Mouse (Mus musculus): ENCODE measurements around the gene Ncapg2.

The Ncapg2 gene

GRCm38 (mm10) chr12:116483581-116483980 is 78.4 kb downstream of the Ncapg2 start:
- H3K9me3 ChIP-seq (ENCODE audit: low read length): no peaks in the 10 kb centered on the region
- peaks cover 36% of the 10 kb centered on the region for H3K27me3 ChIP-seq (ENCODE audit: insufficient read depth, low read length)
- H3K36me3 ChIP-seq (ENCODE audit: insufficient read depth, low read length): no peaks in the 10 kb centered on the region
- H3K4me3 ChIP-seq (replicated peaks; ENCODE audit: low read length): no peak overlapping the region
- no peak for TF ChIP-seq NANOG (IDR thresholded peaks at IDR 0.05; ENCODE audit: borderline replicate concordance, low read length)
- TF ChIP-seq CTCF (conservative IDR thresholded peaks at IDR 0.05; ENCODE audit: low read length): no peak
- no peak for TF ChIP-seq POU5F1 (IDR thresholded peaks at IDR 0.05; ENCODE audit: borderline replicate concordance, low read length)
- H3K4me1 ChIP-seq (replicated peaks; ENCODE audit: low read depth, low read length): peaks cover 13% of the 10 kb centered on the region

GRCm38 (mm10) chr12:116484991-116485390 is 79.8 kb downstream of the Ncapg2 start:
- no peaks in the 10 kb centered on the region for H3K36me3 ChIP-seq (ENCODE audit: insufficient read depth, low read length)
- H3K4me3 ChIP-seq (replicated peaks; ENCODE audit: low read length): peak overlapping the region; percentile 92
- TF ChIP-seq NANOG (IDR thresholded peaks at IDR 0.05; ENCODE audit: borderline replicate concordance, low read length) (no peak), POU5F1 (IDR thresholded peaks at IDR 0.05; ENCODE audit: borderline replicate concordance, low read length) (no peak), CTCF (conservative IDR thresholded peaks at IDR 0.05; ENCODE audit: low read length) (no peak)
- H3K9me3 ChIP-seq (ENCODE audit: low read length): no peaks in the 10 kb centered on the region
- H3K4me1 ChIP-seq (replicated peaks; ENCODE audit: low read depth, low read length): peaks cover 13% of the 10 kb centered on the region
- H3K27me3 ChIP-seq (ENCODE audit: insufficient read depth, low read length): peaks cover 45% of the 10 kb centered on the region

- peak within 1 kb of the TSS; percentile 92 for H3K4me3 ChIP-seq (replicated peaks; ENCODE audit: low read length)
- H3K27me3 ChIP-seq (ENCODE audit: insufficient read depth, low read length): peaks cover 45% of the 10 kb centered on the region
- no peak for TF ChIP-seq CTCF (conservative IDR thresholded peaks at IDR 0.05; ENCODE audit: low read length)
- no peak for TF ChIP-seq NANOG (IDR thresholded peaks at IDR 0.05; ENCODE audit: borderline replicate concordance, low read length)
- no peak for TF ChIP-seq POU5F1 (IDR thresholded peaks at IDR 0.05; ENCODE audit: borderline replicate concordance, low read length)
- H3K4me1 ChIP-seq (replicated peaks; ENCODE audit: low read depth, low read length): peaks cover 13% of the 10 kb centered on the region
- no peaks in the 10 kb centered on the region for H3K9me3 ChIP-seq (ENCODE audit: low read length)
- no peaks in the 10 kb centered on the region for H3K36me3 ChIP-seq (ENCODE audit: insufficient read depth, low read length)
Observed at GRCm38 (mm10) chr12:116485591-116486403, 80.6 kb downstream of the Ncapg2 start, which contains the start of gene Ptprn2. Ptprn2 (plus strand) TSS chr12:116485720.

- Histone ChIP-seq H3K36me3 (ENCODE audit: insufficient read depth, low read length) (no peaks in the 10 kb centered on the region), H3K4me3 (replicated peaks; ENCODE audit: low read length) (peak overlapping the region; percentile 92), H3K27me3 (ENCODE audit: insufficient read depth, low read length) (peaks cover 45% of the 10 kb centered on the region), H3K4me1 (replicated peaks; ENCODE audit: low read depth, low read length) (peaks cover 13% of the 10 kb centered on the region), H3K9me3 (ENCODE audit: low read length) (no peaks in the 10 kb centered on the region)
- TF ChIP-seq CTCF (conservative IDR thresholded peaks at IDR 0.05; ENCODE audit: low read length): no peak
- TF ChIP-seq POU5F1 (IDR thresholded peaks at IDR 0.05; ENCODE audit: borderline replicate concordance, low read length): no peak
- TF ChIP-seq NANOG (IDR thresholded peaks at IDR 0.05; ENCODE audit: borderline replicate concordance, low read length): no peak
Observed at GRCm38 (mm10) chr12:116486404-116486730, 81.2 kb downstream of the Ncapg2 start.

GRCm38 (mm10) chr12:116488836-116489235 is 83.6 kb downstream of the Ncapg2 start:
- no peaks in the 10 kb centered on the region for H3K9me3 ChIP-seq (ENCODE audit: low read length)
- peaks cover 13% of the 10 kb centered on the region for H3K4me1 ChIP-seq (replicated peaks; ENCODE audit: low read depth, low read length)
- no peak overlapping the region for H3K4me3 ChIP-seq (replicated peaks; ENCODE audit: low read length)
- H3K36me3 ChIP-seq (ENCODE audit: insufficient read depth, low read length): no peaks in the 10 kb centered on the region
- H3K27me3 ChIP-seq (ENCODE audit: insufficient read depth, low read length): peaks cover 45% of the 10 kb centered on the region
- TF ChIP-seq NANOG (IDR thresholded peaks at IDR 0.05; ENCODE audit: borderline replicate concordance, low read length): no peak
- TF ChIP-seq CTCF (conservative IDR thresholded peaks at IDR 0.05; ENCODE audit: low read length): no peak
- TF ChIP-seq POU5F1 (IDR thresholded peaks at IDR 0.05; ENCODE audit: borderline replicate concordance, low read length): no peak

GRCm38 (mm10) chr12:116490575-116491356 is 85.6 kb downstream of the Ncapg2 start:
- no peaks in the 10 kb centered on the region for H3K36me3 ChIP-seq (ENCODE audit: insufficient read depth, low read length)
- peaks cover 36% of the 10 kb centered on the region for H3K27me3 ChIP-seq (ENCODE audit: insufficient read depth, low read length)
- H3K9me3 ChIP-seq (ENCODE audit: low read length): no peaks in the 10 kb centered on the region
- TF ChIP-seq POU5F1 (IDR thresholded peaks at IDR 0.05; ENCODE audit: borderline replicate concordance, low read length) (no peak), CTCF (conservative IDR thresholded peaks at IDR 0.05; ENCODE audit: low read length) (no peak), NANOG (IDR thresholded peaks at IDR 0.05; ENCODE audit: borderline replicate concordance, low read length) (no peak)
- no peak overlapping the region for H3K4me3 ChIP-seq (replicated peaks; ENCODE audit: low read length)
- peaks cover 8% of the 10 kb centered on the region for H3K4me1 ChIP-seq (replicated peaks; ENCODE audit: low read depth, low read length)

GRCm38 (mm10) chr12:116498666-116499065 is 93.5 kb downstream of the Ncapg2 start:
- Histone ChIP-seq H3K4me3 (replicated peaks; ENCODE audit: low read length) (no peak overlapping the region), H3K9me3 (ENCODE audit: low read length) (no peaks in the 10 kb centered on the region), H3K27me3 (ENCODE audit: insufficient read depth, low read length) (no peaks in the 10 kb centered on the region), H3K36me3 (ENCODE audit: insufficient read depth, low read length) (no peaks in the 10 kb centered on the region), H3K4me1 (replicated peaks; ENCODE audit: low read depth, low read length) (no peaks in the 10 kb centered on the region)
- TF ChIP-seq CTCF (conservative IDR thresholded peaks at IDR 0.05; ENCODE audit: low read length): no peak

GRCm38 (mm10) chr12:116500652-116501051 is 95.5 kb downstream of the Ncapg2 start:
- H3K9me3 ChIP-seq (ENCODE audit: low read length): no peaks in the 10 kb centered on the region
- H3K36me3 ChIP-seq (ENCODE audit: insufficient read depth, low read length): no peaks in the 10 kb centered on the region
- H3K4me3 ChIP-seq (replicated peaks; ENCODE audit: low read length): no peak overlapping the region
- no peaks in the 10 kb centered on the region for H3K27me3 ChIP-seq (ENCODE audit: insufficient read depth, low read length)
- TF ChIP-seq NANOG (IDR thresholded peaks at IDR 0.05; ENCODE audit: borderline replicate concordance, low read length) (no peak), POU5F1 (IDR thresholded peaks at IDR 0.05; ENCODE audit: borderline replicate concordance, low read length) (no peak), CTCF (conservative IDR thresholded peaks at IDR 0.05; ENCODE audit: low read length) (no peak)
- no peaks in the 10 kb centered on the region for H3K4me1 ChIP-seq (replicated peaks; ENCODE audit: low read depth, low read length)
